Mouse (Mus musculus) embryonic stem cell, embryonic (primary cell): ENCODE measurements at regions not wholly inside any gene's neighbourhood (a gene's known extent, or its start where the extent isn't known, plus 50 kb on each side); places are given as distances from the start of the nearest gene placed in this dataset.

Source experiments
- CTCF ChIA-PET, 4 experiments: fragments of 300-600 bp in 2 of 4; fragments of 350-600 bp in 2 of 4; sonication (Branson Sonifier 250); formaldehyde crosslinking; loops; one replicate each; lab custom pipeline; 2022; ENCODE audit warnings: inconsistent platforms in 2 of 4; lab: Charles Lee
- POLR2A ChIA-PET, 4 experiments: fragments of 300-600 bp in 2 of 4; fragments of 350-600 bp in 2 of 4; sonication (Branson Sonifier 250); formaldehyde crosslinking; loops; one replicate each; lab custom pipeline; 2022; ENCODE audit warnings: antibody characterized with exemption in 4 of 4, inconsistent platforms in 1 of 4; lab: Charles Lee

GRCm38 (mm10) chr17:94656429-94656828 lies 93.4 kb downstream of the Mettl4 start:
- ChIA-PET POLR2A (no interaction called here), CTCF (no interaction called here)

GRCm38 (mm10) chr17:94655473-94655872 lies 94.3 kb downstream of the Mettl4 start:
- POLR2A ChIA-PET, result no interaction called here
- CTCF ChIA-PET, result interaction anchor here in 3 of 4 experiments (0.6 to 0.9 kb wide), 3 partner anchors 15 to 91 kb away, joined by 3 to 4 read pairs (median 3); no protein-coding TSS in a partner anchor

- ChIA-PET CTCF (interaction anchor here in 1 of 4 experiments (0.9 kb wide), 1 partner anchor 81 kb away, joined by 3 read pairs; no protein-coding TSS in a partner anchor), POLR2A (no interaction called here)
Observed at GRCm38 (mm10) chr17:94654634-94655033, 95.2 kb downstream of the Mettl4 start.

GRCm38 (mm10) chr17:94652412-94652811 lies 97.4 kb downstream of the Mettl4 start:
- CTCF ChIA-PET, result interaction anchor here in 1 of 4 experiments (0.6 kb wide), 1 partner anchor 10 kb away, joined by 4 read pairs; no protein-coding TSS in a partner anchor
- POLR2A ChIA-PET, result interaction anchor here in 2 of 4 experiments (0.5 to 1.3 kb wide), 2 partner anchors 81 to 182 kb away, joined by 3 read pairs; no protein-coding TSS in a partner anchor

- POLR2A ChIA-PET, result interaction anchor here in 3 of 4 experiments (0.6 to 1.3 kb wide), 4 partner anchors 46 to 183 kb away, joined by 3 to 5 read pairs (median 3); no protein-coding TSS in a partner anchor
- CTCF ChIA-PET, result interaction anchor here in 1 of 4 experiments (0.6 kb wide), 1 partner anchor 11 kb away, joined by 4 read pairs; no protein-coding TSS in a partner anchor
Observed at GRCm38 (mm10) chr17:94651517-94651916, 98.3 kb downstream of the Mettl4 start.
